Mouse (Mus musculus): ENCODE measurements around the gene Grtp1.

Gene Grtp1

DNA sequence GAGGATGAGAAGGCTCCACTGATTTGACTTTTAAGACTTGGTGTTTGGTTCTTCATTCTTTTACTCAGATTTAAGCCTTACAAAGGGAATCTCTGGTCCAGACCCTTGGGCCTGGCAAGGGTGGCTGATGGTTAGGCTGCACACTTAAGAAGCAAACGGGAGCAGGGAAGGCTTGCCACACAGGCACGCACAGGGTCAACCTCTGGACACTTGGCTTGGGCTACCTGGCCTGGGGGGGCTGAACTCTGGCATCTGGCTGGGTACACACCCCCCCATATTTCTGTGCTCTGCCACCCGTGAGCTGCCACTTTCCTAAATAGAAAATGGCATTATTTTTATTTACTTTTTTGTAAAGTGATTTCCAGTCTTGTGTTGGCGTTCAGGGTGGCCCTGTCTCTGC is 25.6 kb downstream of the Grtp1 start:
- DNase-seq (ENCODE audit: low read depth, low spot score): no peak

DNA sequence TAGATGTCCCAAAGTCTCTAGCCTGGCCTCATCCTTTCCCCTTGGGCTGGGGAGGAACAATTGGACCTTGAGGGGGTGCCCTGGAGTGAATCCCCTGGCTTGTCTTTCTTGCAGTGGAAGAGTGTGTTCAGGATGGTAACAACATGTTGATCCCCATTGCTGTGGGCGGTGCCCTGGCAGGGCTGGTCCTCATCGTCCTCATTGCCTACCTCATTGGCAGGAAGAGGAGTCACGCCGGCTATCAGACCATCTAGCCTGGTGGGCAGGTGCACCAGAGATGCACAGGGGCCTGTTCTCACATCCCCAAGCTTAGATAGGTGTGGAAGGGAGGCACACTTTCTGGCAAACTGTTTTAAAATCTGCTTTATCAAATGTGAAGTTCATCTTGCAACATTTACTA is 26.1 kb downstream of the Grtp1 start:
- DNase-seq (ENCODE audit: low read depth, low spot score): no peak

DNA sequence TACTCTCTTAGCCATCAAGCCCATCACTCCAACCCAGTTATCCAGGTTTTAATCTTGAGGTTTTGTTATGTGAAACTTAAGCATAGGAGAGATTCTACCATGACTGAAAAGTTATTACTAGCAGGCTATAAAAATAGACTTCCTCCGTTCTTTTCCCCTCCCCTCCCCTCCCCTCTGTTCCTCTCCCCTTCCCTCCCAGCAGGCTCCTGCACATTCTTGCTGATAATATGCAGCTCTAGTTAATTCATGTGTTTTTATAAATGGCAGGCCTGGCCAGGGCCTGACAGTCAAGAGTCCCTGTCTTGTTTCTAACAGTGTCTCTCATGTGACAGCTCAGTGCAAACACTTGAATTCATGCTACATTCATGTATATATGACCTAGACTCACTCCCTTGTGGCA is 29.9 kb downstream of the Grtp1 start:
- no peak for DNase-seq (ENCODE audit: low read depth, low spot score)

DNA sequence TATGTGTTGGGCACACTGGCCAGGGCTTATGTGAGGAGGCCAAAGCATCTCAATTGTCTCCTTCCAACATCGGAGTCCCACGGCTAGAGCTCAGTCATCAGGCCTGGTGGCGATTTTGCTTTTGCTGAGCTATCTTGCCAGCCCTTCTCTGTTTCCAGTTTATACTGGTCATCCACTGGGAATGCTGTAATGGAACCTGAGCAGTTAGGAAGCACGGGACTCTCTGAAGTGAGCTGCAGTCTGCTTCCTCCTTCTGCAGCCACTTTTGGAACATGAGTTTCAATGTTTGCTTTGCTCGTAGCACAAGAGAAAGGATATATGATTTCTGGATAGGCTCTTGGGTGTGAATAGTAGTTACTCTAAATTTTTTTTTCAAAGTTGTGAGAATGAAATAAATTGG is 36.1 kb downstream of the Grtp1 start:
- DNase-seq (ENCODE audit: low read depth, low spot score): no peak

DNA sequence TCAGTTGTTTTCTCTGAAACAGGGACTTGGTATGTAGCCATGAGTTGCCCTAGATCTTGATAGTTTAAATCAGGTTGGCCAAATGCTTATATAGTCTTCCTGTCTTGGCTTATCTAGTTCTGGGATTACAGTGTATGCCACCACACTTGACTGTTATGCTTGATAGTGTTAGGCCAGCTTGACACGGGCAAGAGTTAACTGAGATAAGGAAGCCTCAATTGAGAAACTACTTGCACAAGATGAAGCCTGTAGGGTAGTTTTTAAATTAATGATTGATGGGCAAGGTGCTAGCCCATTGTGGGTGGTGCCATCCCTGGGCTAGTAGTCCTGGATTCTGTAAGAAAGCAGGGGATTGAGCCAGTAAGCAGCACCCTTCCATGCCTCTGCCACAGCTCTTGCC is 36.9 kb downstream of the Grtp1 start:
- no peak for DNase-seq (ENCODE audit: low read depth, low spot score)

DNA sequence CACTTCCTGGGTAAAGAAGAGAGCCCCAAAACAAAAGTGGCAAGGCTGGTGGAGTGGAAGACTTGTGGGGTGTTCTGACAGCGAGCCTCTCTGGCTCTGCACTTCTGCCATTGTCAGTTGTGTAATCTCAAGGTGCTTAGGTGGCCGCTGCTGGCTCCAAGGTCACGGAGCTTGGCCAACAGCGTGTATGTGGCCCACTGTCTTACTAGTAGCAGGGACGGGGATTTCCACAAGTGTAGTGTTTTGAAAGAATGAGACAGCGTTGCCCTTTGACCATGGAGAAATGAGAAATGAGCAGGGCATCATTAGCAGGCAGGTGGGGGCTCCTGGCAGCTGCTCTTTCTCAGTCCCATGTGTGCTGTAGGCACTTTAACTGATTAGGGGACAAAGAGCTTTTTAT is 38.3 kb downstream of the Grtp1 start:
- no peak for DNase-seq (ENCODE audit: low read depth, low spot score)

DNA sequence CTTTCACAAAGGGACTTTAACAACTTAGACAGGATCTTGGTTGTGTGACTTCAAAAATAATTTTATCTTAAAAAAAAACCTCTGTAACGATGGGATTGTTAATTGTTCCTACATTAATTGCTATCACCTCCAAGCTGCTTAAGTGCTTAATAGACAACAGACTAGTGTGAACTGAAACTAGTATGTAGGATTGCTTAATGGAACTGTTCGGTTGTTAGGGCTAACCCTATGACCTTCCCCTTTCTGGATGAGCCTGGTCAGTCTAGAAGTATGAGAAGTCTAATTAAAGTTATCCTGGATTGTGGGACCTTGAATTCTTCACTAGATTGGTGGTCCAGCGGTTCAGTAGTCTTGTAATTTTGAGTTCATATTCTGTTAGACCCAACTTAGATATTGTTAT is 39.7 kb downstream of the Grtp1 start:
- no peak for DNase-seq (ENCODE audit: low read depth, low spot score)

DNA sequence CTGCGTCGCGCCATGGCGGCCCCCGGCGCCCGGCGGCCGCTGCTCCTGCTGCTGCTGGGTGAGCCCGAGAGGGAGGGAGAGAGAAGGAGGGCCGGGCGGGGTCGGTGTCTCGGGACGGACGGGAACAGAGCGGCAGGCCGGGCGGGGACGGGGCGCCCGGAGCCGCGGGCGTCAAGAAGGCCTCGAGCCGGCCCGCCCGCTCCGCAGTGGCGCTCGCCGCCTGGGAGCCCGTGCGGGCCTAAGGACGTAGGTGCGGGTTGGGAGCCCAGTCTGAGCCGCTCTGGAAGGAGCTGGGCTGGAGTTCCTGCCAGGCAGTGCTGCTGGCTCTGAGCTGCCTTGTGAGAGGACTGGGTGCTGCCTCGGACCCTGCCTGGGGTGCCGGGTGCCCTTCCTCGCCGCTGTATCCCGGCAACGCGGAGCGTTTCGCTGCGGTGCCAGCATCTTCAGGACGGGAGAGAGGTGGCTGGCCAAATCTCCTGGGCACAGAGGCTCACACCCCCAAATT is 41.0 kb downstream of the Grtp1 start:
- DNase-seq (ENCODE audit: low read depth, low spot score): peak; percentile 47

DNA sequence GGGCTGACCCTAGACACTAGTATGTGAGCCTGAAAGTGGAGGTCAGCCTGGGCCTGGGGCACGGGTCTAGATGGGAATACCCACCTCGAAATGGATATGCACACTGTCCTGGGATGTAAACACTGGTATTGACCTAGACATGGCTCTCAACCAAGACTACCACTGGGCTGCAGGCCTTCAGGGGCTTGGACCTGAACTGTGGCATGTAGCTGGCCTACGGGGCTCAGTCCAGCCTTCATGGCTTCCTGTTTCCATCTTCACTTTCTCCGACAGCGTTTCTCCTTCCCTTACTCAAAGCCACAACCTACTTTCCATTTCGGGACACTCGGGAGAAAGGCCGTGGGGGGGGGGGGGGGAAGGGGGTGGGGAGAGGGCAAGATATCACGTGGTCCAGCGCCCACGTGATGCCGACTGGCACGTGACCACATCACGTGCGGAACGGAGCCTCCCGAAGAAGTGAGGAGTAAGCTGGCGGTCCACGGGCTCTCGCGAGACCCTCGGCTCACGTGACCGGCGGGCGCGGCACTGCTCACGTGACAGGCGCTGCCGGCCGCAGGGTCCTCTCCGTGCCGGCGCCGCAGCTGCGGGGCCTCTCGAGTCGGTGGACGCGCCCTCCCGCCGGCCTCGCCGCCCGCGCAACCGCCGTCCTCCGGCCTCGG is 41.6 kb downstream of the Grtp1 start, which contains the start of gene Lamp1:
Lamp1 (plus strand) TSS at position 444 of the 659 bp plus-strand sequence.
- peak; percentile 98 for DNase-seq (ENCODE audit: low read depth, low spot score)

DNA sequence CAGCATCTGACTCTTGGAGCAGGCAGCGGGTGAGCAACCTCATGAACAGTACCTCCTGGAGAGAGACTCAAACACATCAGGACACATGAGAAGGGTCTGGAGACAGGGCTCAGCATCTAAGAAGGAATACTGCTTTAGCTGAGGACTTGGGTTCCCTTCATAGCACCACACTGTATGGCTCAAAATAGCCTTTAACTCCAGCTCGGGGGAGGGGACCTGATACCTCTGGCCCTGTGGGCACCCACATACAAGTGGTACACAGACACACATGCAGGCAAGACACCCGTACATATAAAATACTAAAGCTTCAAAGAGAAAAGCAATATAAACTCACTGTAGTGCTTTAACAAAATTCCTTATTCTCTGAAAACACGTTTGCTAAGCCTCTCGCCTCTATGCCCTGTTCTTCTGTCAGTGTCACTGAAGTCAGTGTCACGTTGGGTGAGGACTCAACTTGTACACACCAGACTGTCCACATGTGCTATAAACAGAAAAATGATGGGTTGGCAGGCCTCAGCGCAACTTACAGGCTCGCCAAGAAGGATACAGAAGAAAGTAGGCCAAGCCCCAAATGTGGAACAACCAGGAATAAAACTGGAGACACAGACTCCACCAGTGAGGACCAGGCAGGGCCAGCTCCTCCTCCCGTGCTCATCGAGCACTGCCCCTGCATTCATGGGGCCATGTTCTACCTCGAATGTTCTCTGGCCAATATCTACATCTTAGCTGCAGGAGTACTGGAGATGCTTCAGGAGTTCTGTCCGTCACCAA is 43.9 kb downstream of the Grtp1 start:
- DNase-seq (ENCODE audit: low read depth, low spot score): no peak

DNA sequence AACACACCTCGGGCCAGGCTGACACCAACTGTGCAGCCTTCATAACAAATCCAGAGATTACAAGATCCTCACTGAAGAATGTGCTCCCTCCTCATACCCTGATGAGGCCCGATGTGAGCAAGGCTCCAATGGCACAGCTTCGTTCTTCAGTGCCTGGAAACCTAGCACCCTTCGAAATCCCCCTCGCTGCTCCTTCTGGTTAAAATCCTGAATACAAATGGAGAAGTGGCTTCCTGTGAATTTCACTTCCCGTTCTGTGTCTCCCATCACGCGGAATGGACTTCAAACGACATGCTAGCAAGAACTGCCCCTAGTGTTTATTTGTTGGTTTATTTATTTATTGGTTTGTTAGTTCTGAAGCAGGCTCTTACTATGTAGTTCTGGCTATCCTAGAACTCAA is 45.1 kb downstream of the Grtp1 start:
- DNase-seq (ENCODE audit: low read depth, low spot score): no peak

DNA sequence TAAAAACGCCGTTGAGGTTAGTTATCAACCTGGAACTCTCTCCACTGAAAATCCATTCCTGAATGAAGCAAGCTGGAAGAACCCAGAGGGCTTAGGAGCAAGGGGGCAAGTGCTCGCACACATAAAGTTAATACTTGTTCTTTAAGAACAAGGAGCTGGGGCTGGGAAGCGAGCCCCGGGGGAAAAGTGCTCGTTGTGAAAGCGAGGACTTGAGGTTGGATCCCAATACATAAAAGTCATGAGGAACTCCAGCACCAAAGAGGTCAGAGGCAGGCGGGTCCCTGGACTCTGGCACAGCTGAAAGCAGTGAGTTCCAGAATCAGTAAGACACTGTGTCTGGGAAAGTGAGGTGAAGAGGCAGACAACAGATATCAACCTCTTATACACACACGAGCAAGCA is 46.3 kb downstream of the Grtp1 start:
- DNase-seq (ENCODE audit: low read depth, low spot score): no peak

DNA sequence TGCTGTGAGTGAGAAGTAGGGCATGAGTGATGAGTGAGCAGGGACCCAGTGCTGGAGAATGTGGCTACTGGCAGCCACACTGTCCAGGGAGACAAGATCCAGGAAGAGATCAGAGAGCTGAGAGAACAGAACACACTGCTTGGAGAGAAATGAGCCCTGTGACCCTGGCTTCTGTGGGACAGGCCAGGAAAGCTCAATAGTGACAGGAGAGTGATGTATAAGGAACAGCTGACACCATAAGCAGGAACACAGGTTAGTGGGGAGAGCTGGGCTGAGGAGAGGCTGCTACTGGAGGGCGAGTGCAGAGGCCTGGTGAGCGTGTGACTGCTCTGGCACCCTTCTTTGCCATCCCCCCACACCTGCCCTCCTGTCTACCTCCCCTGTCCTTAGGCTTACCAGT is 49.5 kb downstream of the Grtp1 start:
- DNase-seq (ENCODE audit: low read depth, low spot score): no peak

DNA sequence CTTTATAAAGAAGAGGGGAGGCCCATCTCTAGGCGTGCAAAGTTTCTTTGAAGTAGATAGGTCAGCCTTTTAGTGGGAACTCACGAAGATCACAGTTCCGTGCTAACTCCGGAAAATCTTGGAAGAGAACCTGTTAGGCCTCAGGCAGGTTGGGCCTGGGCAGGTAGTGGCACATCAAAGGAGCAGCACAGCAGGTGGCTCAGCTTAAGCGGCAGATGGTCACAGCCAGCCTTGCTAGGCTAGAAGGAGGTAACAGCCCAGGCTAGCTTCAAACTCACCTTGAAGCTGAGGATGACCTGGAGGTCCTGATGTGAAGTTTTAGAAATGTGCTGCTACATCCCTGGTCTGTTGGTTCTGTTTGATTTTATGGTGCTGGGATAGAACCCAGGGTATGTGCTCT is 50.6 kb downstream of the Grtp1 start:
- no peak for DNase-seq (ENCODE audit: low read depth, low spot score)

DNA sequence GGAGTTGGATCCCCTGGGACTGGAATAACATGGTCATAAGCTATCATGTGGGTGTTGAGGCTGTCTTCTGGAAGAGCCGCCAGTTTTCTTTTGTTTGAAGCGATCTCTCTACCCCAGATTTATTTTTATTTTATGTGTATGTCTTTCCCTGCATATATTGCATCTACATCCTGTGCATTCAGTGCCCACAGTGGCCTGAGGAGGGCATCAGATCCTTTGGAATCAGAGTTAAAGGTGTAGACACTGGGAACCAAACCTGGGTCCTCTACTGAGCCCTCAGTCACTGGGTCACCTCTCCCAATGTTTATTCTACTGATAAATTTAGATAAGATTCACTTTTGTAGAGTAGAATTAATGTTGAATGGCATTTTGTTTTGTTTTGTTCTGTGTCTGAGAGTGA is 51.1 kb downstream of the Grtp1 start:
- DNase-seq (ENCODE audit: low read depth, low spot score): peak; percentile 35

DNA sequence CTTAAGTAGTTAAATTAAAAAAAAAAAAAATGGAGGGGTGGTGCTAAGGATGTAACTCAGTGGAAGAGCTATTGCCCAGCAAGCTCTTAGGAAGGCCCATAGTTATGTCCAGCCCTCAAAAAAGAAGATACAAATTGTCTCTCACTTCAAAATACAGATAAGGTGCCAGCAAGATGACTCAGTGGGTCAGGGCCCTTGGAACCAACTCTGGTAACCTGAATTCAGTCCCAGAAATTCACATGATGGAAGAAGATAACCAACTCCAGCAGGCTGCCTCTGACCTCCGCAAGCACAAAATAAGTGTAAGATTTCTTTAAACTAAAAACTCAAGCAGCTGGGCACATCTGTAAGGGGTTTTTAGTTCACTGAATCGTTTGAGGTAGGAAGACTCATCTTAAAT is 51.9 kb downstream of the Grtp1 start:
- no peak for DNase-seq (ENCODE audit: low read depth, low spot score)

DNA sequence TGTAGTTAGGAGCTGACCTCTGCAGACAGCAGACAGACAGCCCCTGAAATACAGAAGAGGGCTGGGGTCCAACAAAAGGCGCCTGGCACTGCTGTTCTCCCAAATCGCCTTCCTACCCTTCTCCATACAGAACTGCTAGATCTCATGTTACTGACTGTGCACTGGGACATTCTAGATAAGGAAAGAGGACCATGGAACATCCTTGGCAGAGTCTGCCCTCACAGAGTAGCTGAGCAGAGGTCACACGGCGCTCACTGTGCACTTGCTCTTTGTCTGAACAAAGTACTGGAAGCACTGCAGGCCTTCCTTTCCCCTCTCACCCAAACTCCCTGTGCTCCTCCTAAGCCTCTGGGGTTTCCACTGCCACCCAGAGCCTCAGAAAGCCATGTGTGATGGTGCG is 58.7 kb downstream of the Grtp1 start:
- DNase-seq (ENCODE audit: low read depth, low spot score): no peak

DNA sequence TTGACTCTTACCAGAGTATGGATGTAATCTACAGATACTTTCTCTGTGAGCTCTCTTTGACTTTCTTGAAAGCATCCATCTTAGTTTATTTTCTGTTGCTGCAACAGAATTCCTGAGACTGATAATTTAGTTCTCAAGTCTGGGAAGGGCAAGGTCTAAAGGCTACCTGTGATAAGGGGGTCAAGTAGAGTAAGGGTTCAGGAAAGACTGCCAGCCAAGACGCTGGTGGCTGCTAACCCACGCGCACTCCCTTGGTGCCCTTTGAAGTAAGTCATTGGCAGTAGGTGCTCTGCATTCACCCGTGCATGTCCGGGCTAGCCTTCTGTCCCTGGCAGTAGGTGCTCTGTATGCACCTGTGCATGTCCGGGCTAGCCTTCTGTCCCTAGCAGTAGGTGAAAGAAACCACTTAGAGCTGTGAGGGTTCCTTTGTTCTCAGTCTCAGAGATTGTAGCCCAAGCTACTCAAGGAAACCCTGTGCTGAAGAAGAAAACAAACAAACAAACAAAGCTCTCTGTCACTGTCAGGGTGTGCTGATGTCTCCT is 60.7 kb downstream of the Grtp1 start:
- peak; percentile 68 for DNase-seq (ENCODE audit: low read depth, low spot score)

DNA sequence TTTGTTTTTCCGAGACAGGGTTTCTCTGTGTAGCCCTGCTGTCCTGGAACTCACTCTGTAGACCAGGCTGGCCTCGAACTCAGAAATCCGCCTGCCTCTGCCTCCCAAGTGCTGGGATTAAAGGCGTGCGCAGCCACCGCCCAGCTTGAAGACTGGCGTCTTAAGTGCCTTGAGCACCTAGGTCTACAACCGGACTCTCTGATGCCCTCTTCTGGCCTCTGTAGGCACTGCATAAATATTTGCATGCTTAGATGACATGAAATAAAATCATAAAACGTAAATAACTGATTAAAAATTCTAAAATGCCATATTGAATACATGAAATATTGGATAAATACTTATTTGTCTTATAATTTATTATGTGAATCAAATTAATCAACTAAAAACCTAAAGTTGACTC is 68.2 kb downstream of the Grtp1 start:
- DNase-seq (ENCODE audit: low read depth, low spot score): peak; percentile 83

DNA sequence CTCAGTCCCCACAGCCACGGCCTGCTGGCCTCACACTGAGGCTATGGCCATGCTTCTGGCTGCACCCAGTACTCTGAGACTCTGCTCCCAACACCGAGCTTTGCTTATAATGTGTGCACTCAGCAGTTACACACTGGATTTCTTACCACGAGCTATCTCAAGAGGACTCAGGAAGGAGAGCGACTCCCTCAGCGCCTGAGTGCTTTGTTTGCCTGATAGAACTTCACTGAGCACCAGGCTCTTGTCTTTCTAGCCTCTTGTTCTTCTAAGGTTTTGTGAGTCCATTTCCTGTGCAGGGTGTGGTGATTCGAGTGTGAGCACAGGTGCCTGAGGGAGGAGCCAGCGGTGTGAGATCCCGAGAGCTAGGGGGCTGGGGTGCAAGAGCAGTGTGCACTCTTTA is 75.5 kb downstream of the Grtp1 start:
- no peak for DNase-seq (ENCODE audit: low read depth, low spot score)

DNA sequence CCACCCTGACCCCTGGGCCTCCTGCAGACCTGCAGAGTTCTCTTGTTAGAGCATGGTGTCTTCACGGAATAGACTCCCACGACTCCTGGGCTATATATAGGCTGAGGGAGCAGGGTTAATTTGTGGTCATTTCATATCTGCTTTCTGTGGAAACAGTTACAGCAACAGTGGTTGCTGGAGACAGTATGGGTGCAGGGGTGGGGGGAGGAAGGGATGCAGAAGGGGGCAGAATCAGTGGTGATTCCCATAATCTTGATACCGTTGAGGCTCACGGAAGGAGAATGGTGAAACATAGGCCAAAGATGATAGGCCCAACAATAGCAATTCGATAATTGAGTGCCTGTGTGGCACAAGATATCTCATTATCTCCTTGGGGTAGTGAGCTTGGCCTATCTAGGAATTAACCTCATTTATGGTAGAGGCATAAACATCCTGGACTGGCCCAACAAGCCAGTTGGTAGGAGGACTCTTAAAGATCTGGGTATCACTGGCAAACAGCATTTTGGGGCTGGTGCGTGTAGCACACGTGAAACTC is 77.5 kb downstream of the Grtp1 start:
- no peak for DNase-seq (ENCODE audit: low read depth, low spot score)
